Mouse (Mus musculus): ENCODE results near the gene Tnfrsf13c. TPM values are rescaled to one million over a fixed set of nuclear protein-coding genes. Genes with fewer than 3 reads are reported as not detected.
A peak's percentile ranks its signal among the peaks of the same experiment; 100 is the strongest.

The Tnfrsf13c gene
- polyA plus RNA-seq, 1 experiment = not detected

DNA sequence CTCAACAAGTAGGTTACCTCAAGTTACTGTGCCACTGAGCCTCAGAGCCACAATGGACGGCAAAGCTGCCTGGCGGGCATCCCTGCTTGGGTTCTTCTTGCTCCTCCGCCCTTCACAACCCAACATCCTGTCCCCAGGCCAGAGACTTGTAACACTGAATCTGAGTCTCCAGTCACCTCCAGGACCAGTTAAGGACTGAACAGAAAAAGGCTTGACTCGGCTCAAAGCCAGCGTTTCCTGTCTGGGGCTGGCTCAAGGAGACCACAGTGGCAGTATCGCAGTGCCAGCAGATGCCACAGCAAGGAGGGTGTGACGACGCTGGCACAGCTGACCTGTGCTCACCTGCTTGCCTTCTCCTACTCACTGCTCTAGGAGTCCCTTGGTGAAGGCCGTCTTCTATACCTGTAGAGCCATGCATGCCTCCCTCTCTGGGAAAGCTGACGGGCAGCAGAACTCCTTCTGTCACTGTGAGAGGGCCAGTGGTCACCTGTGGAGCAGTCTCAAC, 26.9 kb downstream of the Tnfrsf13c start:
- 88% methylated on average over 10 of the region's 10 CpGs for WGBS

DNA sequence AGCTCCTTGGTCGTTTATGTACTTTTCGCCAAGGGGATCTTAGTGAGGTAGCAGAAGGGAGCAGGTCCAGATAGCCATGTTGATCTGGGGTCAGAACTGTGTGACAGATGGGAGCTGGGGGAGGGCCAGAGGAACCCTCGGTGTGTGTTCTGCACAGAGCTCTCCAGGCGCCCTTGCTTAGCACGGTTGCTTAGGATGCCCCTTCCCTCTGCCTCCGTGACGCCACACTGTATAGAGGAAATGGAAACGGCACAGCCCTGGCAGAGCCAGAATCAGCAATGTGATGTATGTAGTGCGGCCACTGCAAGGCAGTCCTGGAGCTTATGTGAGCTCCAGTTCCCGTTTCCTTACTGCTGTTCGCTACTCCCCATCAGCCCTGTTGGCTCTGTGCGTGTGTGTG, 27.9 kb downstream of the Tnfrsf13c start:
- no peak overlapping the region for H3K27ac ChIP-seq (ENCODE audit: insufficient read depth, low read depth, low read length)
- no peak overlapping the region for H3K4me3 ChIP-seq (ENCODE audit: insufficient read depth, low read depth, low read length)
- 75% methylated on average over 12 of the region's 12 CpGs for WGBS
- H3K4me1 ChIP-seq (ENCODE audit: control insufficient read depth, insufficient read depth, low read length) = peaks cover 9% of the 10 kb centered on the region
- TF ChIP-seq POLR2A (IDR thresholded peaks at IDR 0.05; ENCODE audit: insufficient read depth, low read depth, low read length) = no peak
- no peak for TF ChIP-seq CTCF (IDR thresholded peaks at IDR 0.05; ENCODE audit: insufficient read depth, low read depth, low read length)

More for the DNA sequence above, 26.9 kb downstream of the Tnfrsf13c start:
- H3K4me1 ChIP-seq (ENCODE audit: control insufficient read depth, insufficient read depth, low read length) = peaks cover 9% of the 10 kb centered on the region
- no peak overlapping the region for H3K4me3 ChIP-seq (ENCODE audit: insufficient read depth, low read depth, low read length)
- no peak overlapping the region for H3K27ac ChIP-seq (ENCODE audit: insufficient read depth, low read depth, low read length)
- TF ChIP-seq POLR2A (IDR thresholded peaks at IDR 0.05; ENCODE audit: insufficient read depth, low read depth, low read length) (no peak), CTCF (IDR thresholded peaks at IDR 0.05; ENCODE audit: insufficient read depth, low read depth, low read length) (no peak)

DNA sequence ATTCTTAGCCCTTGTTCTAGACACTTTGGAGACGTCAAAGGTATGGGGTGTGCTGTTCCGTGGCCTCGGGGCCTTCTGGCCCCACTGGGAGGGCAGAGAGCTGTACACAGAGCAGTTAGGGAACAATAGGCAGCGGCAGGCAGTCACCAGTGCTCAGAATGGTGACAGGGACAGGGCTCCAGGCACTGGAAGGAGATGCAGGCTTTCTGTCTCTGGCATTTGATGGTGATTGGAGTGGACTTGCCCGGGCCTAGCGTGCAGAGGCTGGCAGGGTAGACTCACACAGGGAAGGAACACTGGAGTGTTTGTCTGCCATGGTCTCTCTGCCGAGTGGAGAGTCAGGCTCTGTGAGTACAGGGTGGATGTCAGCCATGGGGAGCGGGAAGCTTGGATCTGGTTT, 31.6 kb downstream of the Tnfrsf13c start:
- WGBS = 61% methylated on average over 8 of the region's 8 CpGs
- Histone ChIP-seq H3K4me1 (ENCODE audit: control insufficient read depth, insufficient read depth, low read length) (peaks cover 11% of the 10 kb centered on the region), H3K4me3 (ENCODE audit: insufficient read depth, low read depth, low read length) (no peak overlapping the region), H3K27ac (ENCODE audit: insufficient read depth, low read depth, low read length) (no peak overlapping the region)
- TF ChIP-seq POLR2A (IDR thresholded peaks at IDR 0.05; ENCODE audit: insufficient read depth, low read depth, low read length) = no peak
- no peak for TF ChIP-seq CTCF (IDR thresholded peaks at IDR 0.05; ENCODE audit: insufficient read depth, low read depth, low read length)

DNA sequence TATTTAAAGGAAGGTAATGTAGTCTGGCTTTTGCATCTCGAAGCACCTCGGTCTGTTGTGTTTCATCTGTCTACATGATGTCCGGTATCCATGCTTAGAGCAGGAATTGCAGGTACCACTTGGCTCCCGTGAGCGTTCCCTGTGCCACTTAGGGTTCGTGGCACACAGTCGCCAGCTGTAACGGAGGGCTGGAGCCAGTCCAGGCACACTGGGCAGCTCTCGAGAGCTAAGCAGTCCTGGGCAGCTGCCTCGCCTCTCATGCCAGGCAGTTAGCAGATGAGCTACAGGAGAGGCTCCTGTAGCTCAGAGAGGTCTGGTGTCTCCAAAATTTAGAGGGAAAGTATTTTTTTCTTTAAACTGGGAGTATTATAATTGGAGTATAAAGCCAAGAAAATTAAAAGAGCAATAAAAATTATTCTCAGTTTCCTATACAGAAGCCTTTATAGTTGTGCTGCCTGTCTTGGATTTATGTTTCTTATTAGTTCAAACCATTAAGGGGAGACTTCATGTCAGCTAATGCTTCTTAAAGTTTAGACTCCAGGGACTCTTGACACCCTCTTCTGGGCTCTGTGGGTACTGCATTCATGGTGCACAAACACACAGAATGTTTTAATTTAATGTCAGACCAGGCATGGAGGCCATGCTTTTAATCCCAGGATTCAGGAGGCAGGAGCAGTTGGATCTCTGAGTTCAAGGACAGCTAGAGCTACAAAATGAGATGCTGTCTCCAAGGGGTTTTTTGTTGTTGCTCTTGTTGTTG, 35.5 kb downstream of the Tnfrsf13c start:
- WGBS = 63% methylated on average over 10 of the region's 10 CpGs
- Histone ChIP-seq H3K27ac (ENCODE audit: insufficient read depth, low read depth, low read length) (no peak overlapping the region), H3K4me1 (ENCODE audit: control insufficient read depth, insufficient read depth, low read length) (peaks cover 9% of the 10 kb centered on the region), H3K4me3 (ENCODE audit: insufficient read depth, low read depth, low read length) (no peak overlapping the region)
- TF ChIP-seq CTCF (IDR thresholded peaks at IDR 0.05; ENCODE audit: insufficient read depth, low read depth, low read length) (no peak), POLR2A (IDR thresholded peaks at IDR 0.05; ENCODE audit: insufficient read depth, low read depth, low read length) (no peak)

DNA sequence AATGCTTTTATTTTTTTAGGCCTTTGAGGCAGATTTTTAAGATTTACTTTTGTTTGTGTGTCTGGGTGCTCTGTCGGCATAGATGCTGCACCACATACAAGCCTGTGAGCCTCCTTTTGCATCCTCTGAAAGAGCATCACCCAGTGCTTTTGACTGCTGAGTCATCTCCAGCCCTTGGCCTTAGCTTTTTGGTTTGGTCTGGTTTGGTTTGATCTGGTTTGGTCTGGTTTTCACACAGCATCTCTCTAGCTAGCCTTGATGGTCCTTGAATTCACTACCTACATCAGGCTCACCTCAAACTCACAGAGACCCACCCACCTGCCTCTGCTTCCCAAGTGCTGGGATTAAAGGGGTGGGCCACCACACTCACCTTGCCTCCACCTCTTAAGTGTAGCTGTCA, 36.2 kb downstream of the Tnfrsf13c start:
- WGBS = 25% methylated on average over 1 of the region's 1 CpGs
- peaks cover 9% of the 10 kb centered on the region for H3K4me1 ChIP-seq (ENCODE audit: control insufficient read depth, insufficient read depth, low read length)
- H3K4me3 ChIP-seq (ENCODE audit: insufficient read depth, low read depth, low read length) = no peak overlapping the region
- 0 out of 2 replicates have a peak overlapping the region, but pooled peaks have one; percentile 27 for H3K27ac ChIP-seq (ENCODE audit: insufficient read depth, low read depth, low read length)
- no peak for TF ChIP-seq CTCF (IDR thresholded peaks at IDR 0.05; ENCODE audit: insufficient read depth, low read depth, low read length)
- TF ChIP-seq POLR2A (IDR thresholded peaks at IDR 0.05; ENCODE audit: insufficient read depth, low read depth, low read length) = no peak

DNA sequence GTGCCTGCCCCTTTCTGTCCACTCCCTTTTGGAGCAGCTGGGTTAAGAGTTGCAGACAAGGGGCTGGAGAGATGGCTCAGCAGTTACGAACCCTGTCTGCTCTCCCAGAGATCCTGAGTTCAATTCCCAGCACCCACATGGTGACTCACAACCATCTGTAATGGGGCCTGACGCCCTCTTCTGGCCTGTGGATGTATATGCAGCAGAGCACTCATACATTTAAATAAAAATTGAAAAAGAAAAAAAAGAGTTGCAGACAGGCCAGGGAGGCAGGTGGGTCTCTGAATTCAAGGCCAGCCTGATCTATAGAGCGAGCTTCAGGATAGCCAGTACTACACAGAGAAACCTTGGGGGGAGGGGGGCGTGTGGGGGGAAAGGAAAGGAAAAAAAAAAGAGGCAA, 36.8 kb downstream of the Tnfrsf13c start:
- TF ChIP-seq POLR2A (IDR thresholded peaks at IDR 0.05; ENCODE audit: insufficient read depth, low read depth, low read length) (no peak), CTCF (IDR thresholded peaks at IDR 0.05; ENCODE audit: insufficient read depth, low read depth, low read length) (no peak)
- H3K27ac ChIP-seq (ENCODE audit: insufficient read depth, low read depth, low read length) = no peak overlapping the region
- peaks cover 5% of the 10 kb centered on the region for H3K4me1 ChIP-seq (ENCODE audit: control insufficient read depth, insufficient read depth, low read length)
- 89% methylated on average over 4 of the region's 4 CpGs for WGBS
- no peak overlapping the region for H3K4me3 ChIP-seq (ENCODE audit: insufficient read depth, low read depth, low read length)

DNA sequence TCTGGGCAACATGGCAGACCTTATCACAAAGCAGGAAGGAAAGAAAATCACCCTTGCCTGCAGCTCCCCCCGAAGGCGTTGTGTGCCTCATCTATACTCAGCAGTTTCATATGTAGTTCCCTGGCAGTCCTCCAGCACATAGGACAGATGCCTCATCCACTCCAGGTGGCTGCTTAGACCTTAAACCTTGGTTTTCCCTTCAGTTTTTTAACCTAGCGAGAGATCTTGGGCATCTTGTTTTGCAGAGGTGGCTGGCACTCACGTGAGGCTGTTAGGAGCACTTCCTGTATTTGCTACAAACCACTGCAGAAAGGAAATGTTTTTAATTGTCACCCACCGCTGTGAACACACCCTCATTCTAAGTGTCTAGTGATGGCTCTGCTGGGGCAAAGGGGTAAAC, 37.2 kb downstream of the Tnfrsf13c start:
- H3K27ac ChIP-seq (ENCODE audit: insufficient read depth, low read depth, low read length) = no peak overlapping the region
- H3K4me3 ChIP-seq (ENCODE audit: insufficient read depth, low read depth, low read length) = no peak overlapping the region
- TF ChIP-seq CTCF (IDR thresholded peaks at IDR 0.05; ENCODE audit: insufficient read depth, low read depth, low read length) (no peak), POLR2A (IDR thresholded peaks at IDR 0.05; ENCODE audit: insufficient read depth, low read depth, low read length) (no peak)
- WGBS = 85% methylated on average over 5 of the region's 5 CpGs
- peaks cover 5% of the 10 kb centered on the region for H3K4me1 ChIP-seq (ENCODE audit: control insufficient read depth, insufficient read depth, low read length)

DNA sequence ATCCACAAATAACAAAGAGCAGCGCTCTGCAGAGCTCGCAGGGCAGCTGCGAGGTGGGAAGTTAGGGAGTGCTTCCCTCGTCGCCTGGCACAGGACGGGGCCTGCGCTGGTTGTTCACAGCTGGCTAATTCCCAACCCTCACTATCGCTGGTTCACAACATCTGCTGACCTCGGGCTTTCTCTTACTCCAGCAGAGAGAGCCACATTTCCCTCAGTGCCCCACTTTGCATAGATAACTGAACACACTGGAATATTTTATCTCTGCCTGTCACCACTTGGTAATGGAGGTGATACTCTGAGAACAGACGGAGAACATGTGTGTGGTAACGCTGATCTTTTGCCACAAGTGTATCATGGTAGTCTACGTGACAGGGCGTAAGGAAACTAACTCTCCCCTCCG, 38.0 kb downstream of the Tnfrsf13c start:
- TF ChIP-seq POLR2A (IDR thresholded peaks at IDR 0.05; ENCODE audit: insufficient read depth, low read depth, low read length) (no peak), CTCF (IDR thresholded peaks at IDR 0.05; ENCODE audit: insufficient read depth, low read depth, low read length) (no peak)
- Histone ChIP-seq H3K27ac (ENCODE audit: insufficient read depth, low read depth, low read length) (no peak overlapping the region), H3K4me3 (ENCODE audit: insufficient read depth, low read depth, low read length) (no peak overlapping the region), H3K4me1 (ENCODE audit: control insufficient read depth, insufficient read depth, low read length) (peaks cover 6% of the 10 kb centered on the region)
- WGBS = 76% methylated on average over 14 of the region's 14 CpGs

DNA sequence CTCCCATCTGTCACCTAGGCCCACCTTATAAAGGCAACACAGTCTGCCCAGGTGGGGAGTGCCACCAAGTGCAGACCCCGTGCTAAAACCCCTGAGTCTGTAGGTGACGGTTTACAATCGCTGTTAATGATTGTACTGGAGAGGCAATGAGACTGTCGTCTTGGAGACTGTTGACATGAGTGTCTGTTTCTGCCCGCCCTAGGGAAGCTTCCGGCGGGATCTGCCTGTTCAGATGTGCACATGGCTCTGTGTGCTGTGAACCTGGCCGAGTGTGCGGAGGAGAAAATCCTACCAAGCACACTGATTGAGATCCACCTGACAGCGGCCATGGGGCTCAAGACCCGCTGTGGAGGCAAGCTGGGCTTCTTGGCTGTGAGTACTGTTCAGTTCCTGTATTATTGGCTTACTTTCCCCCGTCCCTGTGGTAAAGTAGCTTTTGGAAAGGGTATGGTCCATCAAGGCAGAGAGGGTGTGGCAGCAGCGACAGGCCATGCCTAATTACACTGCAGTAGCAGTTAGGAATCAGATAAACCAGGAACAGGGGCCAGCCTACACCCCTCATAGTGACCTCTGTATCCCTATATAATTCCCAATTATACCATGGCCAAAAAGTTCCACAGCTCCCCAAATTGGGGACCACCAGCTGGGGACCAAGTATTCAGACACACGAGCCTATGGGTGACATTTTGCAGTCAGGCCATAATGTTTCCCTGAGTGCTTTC, 38.9 kb downstream of the Tnfrsf13c start:
- 83% methylated on average over 14 of the region's 14 CpGs for WGBS
- TF ChIP-seq CTCF (IDR thresholded peaks at IDR 0.05; ENCODE audit: insufficient read depth, low read depth, low read length) = no peak
- no peak for TF ChIP-seq POLR2A (IDR thresholded peaks at IDR 0.05; ENCODE audit: insufficient read depth, low read depth, low read length)
- H3K4me3 ChIP-seq (ENCODE audit: insufficient read depth, low read depth, low read length) = no peak overlapping the region
- no peak overlapping the region for H3K27ac ChIP-seq (ENCODE audit: insufficient read depth, low read depth, low read length)
- H3K4me1 ChIP-seq (ENCODE audit: control insufficient read depth, insufficient read depth, low read length) = peaks cover 8% of the 10 kb centered on the region
